Mouse (Mus musculus) kidney, embryonic 14.5 days (tissue): Measurements from ENCODE around the gene Selenom. TPM values are rescaled to one million over a fixed set of nuclear protein-coding genes. Genes with fewer than 3 reads are reported as not detected.
A peak's percentile ranks its signal among the peaks of the same experiment; 100 is the strongest.

Experiments
- ATAC-seq: fragments of 200-750 bp; cut with Nextera tagmentation; 2 replicates; pipeline ENCODE4 v1.8.0; 2017; ENCODE audit warnings: moderate number of reproducible peaks, mild to moderate bottlenecking, moderate TSS enrichment, moderate library complexity; ENCODE audit not compliant: low FRiP score, low TSS enrichment
- H3K27ac ChIP-seq: fragments of 300-500 bp; sonication (generic); 2 replicates; pipeline ENCODE4 v1.5.1; 2014; ENCODE audit warnings: low read depth, mild to moderate bottlenecking, low read length, moderate library complexity, mixed read lengths
- H3K27me3 ChIP-seq: fragments of 300-500 bp; sonication (generic); 2 replicates; pipeline ENCODE4 v1.6.1; 2014; ENCODE audit warnings: mild to moderate bottlenecking, low read length; ENCODE audit not compliant: control insufficient read depth, insufficient read depth
- H3K36me3 ChIP-seq: fragments of 300-500 bp; sonication (generic); 2 replicates; pipeline ENCODE4 v1.6.1; 2014; ENCODE audit warnings: low read length, mixed read lengths; ENCODE audit not compliant: control insufficient read depth, insufficient read depth
- H3K4me1 ChIP-seq: fragments of 300-500 bp; sonication (generic); 2 replicates; pipeline ENCODE4 v1.6.1; 2014; ENCODE audit warnings: low read length, mixed read lengths; ENCODE audit not compliant: control insufficient read depth, insufficient read depth
- H3K4me2 ChIP-seq: fragments of 300-500 bp; sonication (generic); replicated peaks from 2 replicates; pipeline ENCODE4 v1.6.1; 2014; ENCODE audit warnings: low read depth, mild to moderate bottlenecking, low read length
- H3K4me3 ChIP-seq: fragments of 300-500 bp; sonication (generic); 2 replicates; pipeline ENCODE4 v1.5.1; 2014; ENCODE audit warnings: mild to moderate bottlenecking, low read length
- H3K9ac ChIP-seq: fragments of 300-500 bp; sonication (generic); 2 replicates; pipeline ENCODE4 v1.6.1; 2014; ENCODE audit warnings: low read depth, mild to moderate bottlenecking, low read length, moderate library complexity
- H3K9me3 ChIP-seq: fragments of 300-500 bp; sonication (generic); 2 replicates; pipeline ENCODE4 v1.6.1; 2016; ENCODE audit warnings: low read length; ENCODE audit not compliant: control insufficient read depth
- WGBS: fragments of 180-500 bp; shearing (Covaris S2); extraction: QIAGEN DNeasy Blood & Tissue Kit; methylation state at CpG from one replicate; pipeline ENCODE4 v1.1.7; 2014; 5-methylcytosine and 5-hydroxymethylcytosine counted together
- polyA plus RNA-seq: library from polyadenylated mRNA; unstranded; fragments of >200 nt; fragmentation: Nextera tagmentation; extraction: Ambion mirVana; gene quantifications from 2 replicates; pipeline ENCODE4 v1.2.1, GENCODE M21; 2014

Selenom gene
- polyA plus RNA-seq, 1 experiment from 2014 or later: 82.1 TPM

GRCm38 (mm10) chr11:3539111-3539825, 24.8 kb downstream of the Selenom start:
- Histone ChIP-seq H3K4me2 (peak overlapping the region; percentile 84), H3K4me1 (peaks cover 33% of the 10 kb centered on the region), H3K9me3 (no peaks in the 10 kb centered on the region), H3K27ac (peak overlapping the region; percentile 55; the same call in 1 of the 2 replicates), H3K4me3 (peak overlapping the region; percentile 68), H3K36me3 (peaks cover 6% of the 10 kb centered on the region), H3K9ac (peak overlapping the region; percentile 68), H3K27me3 (no peaks in the 10 kb centered on the region)
- 5% methylated on average over 33 of the region's 33 CpGs for WGBS
- peak; percentile 91 for ATAC-seq

GRCm38 (mm10) chr11:3539826-3540196, 25.3 kb downstream of the Selenom start:
- peak overlapping the region; percentile 68; the same call in 1 of the 2 replicates for H3K9ac ChIP-seq
- ATAC-seq: no peak
- WGBS: 85% methylated on average over 4 of the region's 4 CpGs

GRCm38 (mm10) chr11:3540451-3541085, 26.1 kb downstream of the Selenom start, which contains the start of gene Smtn:
Smtn (minus strand) TSS chr11:3540612.
- H3K27ac ChIP-seq: no peak within 1 kb of the TSS
- 93% methylated on average over 23 of the region's 23 CpGs for WGBS
- no peaks in the 10 kb centered on the region for H3K27me3 ChIP-seq
- ATAC-seq: no peak
- H3K9ac ChIP-seq: peak within 1 kb of the TSS; percentile 68
- H3K4me2 ChIP-seq: peak within 1 kb of the TSS; percentile 84
- 0 out of 2 replicates have a peak, but pooled peaks cover 4% of the 10 kb centered on the region for H3K9me3 ChIP-seq
- peaks cover 28% of the 10 kb centered on the region for H3K4me1 ChIP-seq
- H3K4me3 ChIP-seq: peak within 1 kb of the TSS; percentile 68
- 0 out of 2 replicates have a peak, but pooled peaks cover 4% of the 10 kb centered on the region for H3K36me3 ChIP-seq

More at GRCm38 (mm10) chr11:3539826-3540196, 25.3 kb downstream of the Selenom start:
- peaks cover 33% of the 10 kb centered on the region for H3K4me1 ChIP-seq
- H3K9me3 ChIP-seq: 0 out of 2 replicates have a peak, but pooled peaks cover 4% of the 10 kb centered on the region
- 0 out of 2 replicates have a peak, but pooled peaks cover 4% of the 10 kb centered on the region for H3K36me3 ChIP-seq
- H3K27ac ChIP-seq: no peak overlapping the region
- H3K4me2 ChIP-seq: peak overlapping the region; percentile 84
- no peaks in the 10 kb centered on the region for H3K27me3 ChIP-seq
- peak overlapping the region; percentile 68 for H3K4me3 ChIP-seq

GRCm38 (mm10) chr11:3541932-3542331, 27.4 kb downstream of the Selenom start:
- Histone ChIP-seq H3K9me3 (0 out of 2 replicates have a peak, but pooled peaks cover 4% of the 10 kb centered on the region), H3K4me3 (no peak overlapping the region), H3K27me3 (no peaks in the 10 kb centered on the region), H3K9ac (no peak overlapping the region), H3K4me2 (no peak overlapping the region), H3K4me1 (peaks cover 17% of the 10 kb centered on the region), H3K27ac (no peak overlapping the region), H3K36me3 (0 out of 2 replicates have a peak, but pooled peaks cover under 1% of the 10 kb centered on the region)
- no peak for ATAC-seq
- 56% methylated on average over 3 of the region's 3 CpGs for WGBS

- no peak overlapping the region for H3K4me3 ChIP-seq
- H3K9me3 ChIP-seq: 0 out of 2 replicates have a peak, but pooled peaks cover 4% of the 10 kb centered on the region
- H3K4me1 ChIP-seq: 0 out of 2 replicates have a peak, but pooled peaks cover 8% of the 10 kb centered on the region
- H3K4me2 ChIP-seq: no peak overlapping the region
- H3K9ac ChIP-seq: no peak overlapping the region
- no peaks in the 10 kb centered on the region for H3K27me3 ChIP-seq
- ATAC-seq: no peak
- 44% methylated on average over 5 of the region's 5 CpGs for WGBS
- no peaks in the 10 kb centered on the region for H3K36me3 ChIP-seq
- no peak overlapping the region for H3K27ac ChIP-seq
Measured at GRCm38 (mm10) chr11:3543001-3543400, 28.5 kb downstream of the Selenom start.

- WGBS: 96% methylated on average over 5 of the region's 5 CpGs
- Histone ChIP-seq H3K4me3 (no peak overlapping the region), H3K27me3 (no peaks in the 10 kb centered on the region), H3K4me2 (no peak overlapping the region), H3K9me3 (0 out of 2 replicates have a peak, but pooled peaks cover 4% of the 10 kb centered on the region), H3K27ac (no peak overlapping the region), H3K4me1 (0 out of 2 replicates have a peak, but pooled peaks cover 3% of the 10 kb centered on the region), H3K36me3 (no peaks in the 10 kb centered on the region), H3K9ac (no peak overlapping the region)
- ATAC-seq: no peak
Measured at GRCm38 (mm10) chr11:3544409-3544808, 29.9 kb downstream of the Selenom start.

GRCm38 (mm10) chr11:3545531-3546241, 31.2 kb downstream of the Selenom start:
- no peak for ATAC-seq
- Histone ChIP-seq H3K9me3 (0 out of 2 replicates have a peak, but pooled peaks cover 4% of the 10 kb centered on the region), H3K9ac (no peak overlapping the region), H3K4me1 (0 out of 2 replicates have a peak, but pooled peaks cover 3% of the 10 kb centered on the region), H3K4me3 (no peak overlapping the region), H3K4me2 (no peak overlapping the region), H3K27ac (no peak overlapping the region), H3K27me3 (no peaks in the 10 kb centered on the region), H3K36me3 (no peaks in the 10 kb centered on the region)
- 21% methylated on average over 9 of the region's 9 CpGs for WGBS

GRCm38 (mm10) chr11:3546242-3546562, 31.7 kb downstream of the Selenom start:
- WGBS: 16% methylated on average over 1 of the region's 1 CpGs
- Histone ChIP-seq H3K27ac (no peak overlapping the region), H3K9me3 (0 out of 2 replicates have a peak, but pooled peaks cover 4% of the 10 kb centered on the region), H3K27me3 (no peaks in the 10 kb centered on the region), H3K4me3 (no peak overlapping the region), H3K4me1 (0 out of 2 replicates have a peak, but pooled peaks cover 3% of the 10 kb centered on the region), H3K36me3 (no peaks in the 10 kb centered on the region), H3K4me2 (no peak overlapping the region), H3K9ac (no peak overlapping the region)
- ATAC-seq: no peak
